Mouse (Mus musculus) spleen, adult 2 months (tissue): ENCODE results near the gene Ppp1r21. TPM values are rescaled to one million over a fixed set of nuclear protein-coding genes. Genes with fewer than 3 reads are reported as not detected.

Experiments used
- DNase-seq, 2 experiments: peaks; one replicate each; pipeline versions ENCODE4 v3.0.0 to v3.0.0-alpha.2; 2012 to 2021; ENCODE audit warnings: low spot score in 2 of 2, low read depth in 1 of 2
- H3K27ac ChIP-seq: fragments of 200-500 bp; 2 replicates; pipeline ENCODE4 v1.5.1; 2012; ENCODE audit warnings: low read length, inconsistent platforms; ENCODE audit not compliant: insufficient read depth
- H3K27me3 ChIP-seq: fragments of 200-500 bp; 2 replicates; pipeline ENCODE4 v1.6.1; 2012; ENCODE audit warnings: mild to moderate bottlenecking, moderate library complexity, low read length, inconsistent platforms; ENCODE audit not compliant: control insufficient read depth, insufficient read depth
- H3K36me3 ChIP-seq: fragments of 200-500 bp; 2 replicates; pipeline ENCODE4 v1.6.1; 2012; ENCODE audit warnings: mild to moderate bottlenecking, low read length, inconsistent platforms; ENCODE audit not compliant: control insufficient read depth, insufficient read depth
- H3K4me1 ChIP-seq: fragments of 200-500 bp; 2 replicates; pipeline ENCODE4 v1.6.1; 2011; ENCODE audit warnings: inconsistent platforms; ENCODE audit not compliant: control insufficient read depth, insufficient read depth, insufficient read length
- H3K4me3 ChIP-seq: fragments of 200-500 bp; 2 replicates; pipeline ENCODE4 v1.5.1; 2011; ENCODE audit warnings: mild to moderate bottlenecking, inconsistent platforms; ENCODE audit not compliant: insufficient read depth, insufficient read length; ENCODE audit errors: extremely low read depth
- CTCF ChIP-seq: fragments of 200-500 bp; IDR thresholded peaks from 2 replicates; pipeline ENCODE4 v1.5.1; 2011; ENCODE audit warnings: mild to moderate bottlenecking, inconsistent platforms; ENCODE audit not compliant: insufficient read depth, insufficient read length, insufficient replicate concordance; ENCODE audit errors: extremely low read depth
- POLR2A ChIP-seq: fragments of 200-500 bp; IDR thresholded peaks from 2 replicates; pipeline ENCODE4 v1.6.1; 2011; ENCODE audit warnings: low read depth, low read length, inconsistent platforms
- WGBS: fragments of 180-500 bp; shearing (Covaris S2); methylation state at CpG from one replicate; pipeline ENCODE4 v1.1.7; 2018; 5-methylcytosine and 5-hydroxymethylcytosine counted together
- polyA plus RNA-seq: library from polyadenylated mRNA; depleted of rRNA; stranded (reverse); fragments of >200 nt; gene quantifications from 2 replicates; pipeline ENCODE4 v1.2.3, GENCODE M21; 2012

The Ppp1r21 gene
- polyA plus RNA-seq, 1 experiment, result 28.5 TPM

DNA sequence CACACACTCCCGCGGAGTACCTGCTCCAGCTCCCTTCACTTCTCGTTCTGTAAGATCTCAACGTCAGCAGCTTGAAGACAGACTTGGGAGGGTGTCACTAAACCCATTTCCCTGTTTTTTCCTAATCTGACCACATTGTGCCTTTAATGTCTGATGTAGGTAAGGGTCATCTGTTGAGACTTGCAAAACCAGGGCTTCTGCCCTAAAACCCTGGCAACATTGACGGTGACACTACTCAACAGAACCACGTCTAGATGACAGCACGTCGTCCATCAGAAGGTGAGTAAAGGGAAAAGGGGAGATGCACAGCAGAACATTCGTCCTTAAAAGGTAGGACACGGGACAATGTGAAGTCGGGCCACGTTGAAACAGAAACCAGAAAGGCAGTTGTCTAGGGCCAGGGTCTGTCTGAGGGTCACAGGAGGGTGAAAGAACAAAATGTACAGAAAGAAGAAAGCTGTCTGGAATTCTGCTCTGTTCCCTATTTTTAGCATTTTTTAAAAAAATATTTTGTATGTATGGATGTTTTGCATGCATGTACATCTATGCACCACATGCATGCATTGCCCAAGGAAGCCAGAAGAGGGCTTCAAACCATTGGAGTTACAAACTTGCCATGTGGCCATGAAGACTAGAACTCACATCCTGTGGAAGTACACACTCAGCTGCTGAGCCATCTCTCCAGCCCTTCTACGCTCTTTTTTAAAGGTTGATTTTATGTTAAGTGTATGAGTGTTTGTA, 38.4 kb upstream of the Ppp1r21 start:
- Histone ChIP-seq H3K27ac (no peak overlapping the region), H3K27me3 (no peaks in the 10 kb centered on the region), H3K36me3 (peaks cover 6% of the 10 kb centered on the region), H3K4me3 (no peak overlapping the region), H3K4me1 (no peaks in the 10 kb centered on the region)
- no peak for DNase-seq
- WGBS, result 94% methylated on average over 13 of the region's 13 CpGs
- TF ChIP-seq POLR2A (no peak), CTCF (no peak)

DNA sequence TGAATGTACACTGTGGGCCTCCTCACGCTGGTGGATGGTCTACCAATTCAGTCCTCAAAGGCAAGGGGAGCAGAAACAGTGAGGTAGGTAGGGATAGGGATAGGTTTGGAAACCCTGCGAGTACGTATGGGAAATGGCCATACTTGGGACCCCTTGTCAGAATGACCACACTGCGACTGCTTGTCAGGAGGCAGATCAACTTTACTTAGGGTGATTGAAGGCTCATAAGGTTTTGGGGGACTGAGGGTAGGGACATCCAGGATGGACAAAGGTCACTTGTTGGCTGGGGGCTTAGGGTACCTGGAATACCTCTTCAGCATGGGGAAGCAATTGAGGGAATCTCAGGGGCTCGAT, 37.8 kb upstream of the Ppp1r21 start:
- 95% methylated on average over 5 of the region's 5 CpGs for WGBS
- H3K27ac ChIP-seq, result no peak overlapping the region
- H3K27me3 ChIP-seq, result no peaks in the 10 kb centered on the region
- DNase-seq, result no peak
- H3K4me3 ChIP-seq, result no peak overlapping the region
- H3K36me3 ChIP-seq, result peaks cover 4% of the 10 kb centered on the region
- no peaks in the 10 kb centered on the region for H3K4me1 ChIP-seq
- TF ChIP-seq CTCF (no peak), POLR2A (no peak)

DNA sequence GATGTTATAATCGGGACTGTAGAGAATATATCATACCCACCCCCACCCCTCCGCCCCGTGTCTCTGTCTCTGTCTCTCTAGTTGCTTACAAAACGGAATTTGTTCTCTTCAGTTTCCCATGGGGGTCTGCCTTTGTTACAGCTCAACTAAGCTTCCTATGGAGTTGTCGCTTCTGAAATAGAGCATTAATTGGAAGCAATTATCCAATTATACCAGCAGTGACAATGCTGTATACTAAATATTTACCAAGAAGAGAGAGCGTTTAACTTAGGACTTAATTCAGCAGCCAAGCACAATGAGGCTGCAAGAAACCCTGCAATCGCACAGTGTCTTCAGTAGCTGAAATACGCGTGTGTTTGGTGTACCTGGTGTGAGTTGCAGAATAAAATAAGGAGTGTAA, 36.4 kb upstream of the Ppp1r21 start:
- Histone ChIP-seq H3K27me3 (no peaks in the 10 kb centered on the region), H3K4me3 (no peak overlapping the region), H3K27ac (no peak overlapping the region), H3K36me3 (peaks cover 4% of the 10 kb centered on the region), H3K4me1 (no peaks in the 10 kb centered on the region)
- 95% methylated on average over 9 of the region's 9 CpGs for WGBS
- DNase-seq, result no peak
- TF ChIP-seq POLR2A, result no peak
- TF ChIP-seq CTCF, result no peak

- WGBS, result 95% methylated on average over 14 of the region's 14 CpGs
- H3K27ac ChIP-seq, result no peak overlapping the region
These were observed 35.7 kb upstream of the Ppp1r21 start for GRCm38 (mm10) chr17:88494121-88494771.

DNA sequence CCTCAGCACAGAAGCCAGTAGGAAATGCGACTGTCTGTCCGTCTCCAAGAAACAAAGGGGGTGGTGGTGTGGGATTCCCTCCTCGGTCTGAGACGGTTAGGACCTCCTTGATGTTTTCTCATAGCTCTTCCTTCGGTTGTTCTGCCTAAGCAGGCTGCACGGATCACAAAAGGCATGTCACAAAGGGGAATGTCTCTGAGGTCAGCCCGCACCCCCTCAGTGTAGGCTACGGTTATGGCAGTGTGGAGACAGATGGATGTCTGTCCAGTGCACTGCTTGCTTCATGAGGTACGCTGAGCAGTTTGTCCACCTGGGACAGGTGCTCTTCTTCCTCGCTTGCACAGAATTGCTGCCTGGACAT, 35.2 kb upstream of the Ppp1r21 start:
- WGBS, result 93% methylated on average over 10 of the region's 10 CpGs
- TF ChIP-seq CTCF (no peak), POLR2A (no peak)
- Histone ChIP-seq H3K27me3 (no peaks in the 10 kb centered on the region), H3K36me3 (peaks cover 4% of the 10 kb centered on the region), H3K4me3 (no peak overlapping the region), H3K4me1 (no peaks in the 10 kb centered on the region), H3K27ac (no peak overlapping the region)
- no peak for DNase-seq

More at GRCm38 (mm10) chr17:88494121-88494771, 35.7 kb upstream of the Ppp1r21 start:
- Histone ChIP-seq H3K36me3 (peaks cover 4% of the 10 kb centered on the region), H3K27me3 (no peaks in the 10 kb centered on the region), H3K4me3 (no peak overlapping the region), H3K4me1 (no peaks in the 10 kb centered on the region)
- DNase-seq, result no peak
- no peak for TF ChIP-seq POLR2A
- TF ChIP-seq CTCF, result no peak

DNA sequence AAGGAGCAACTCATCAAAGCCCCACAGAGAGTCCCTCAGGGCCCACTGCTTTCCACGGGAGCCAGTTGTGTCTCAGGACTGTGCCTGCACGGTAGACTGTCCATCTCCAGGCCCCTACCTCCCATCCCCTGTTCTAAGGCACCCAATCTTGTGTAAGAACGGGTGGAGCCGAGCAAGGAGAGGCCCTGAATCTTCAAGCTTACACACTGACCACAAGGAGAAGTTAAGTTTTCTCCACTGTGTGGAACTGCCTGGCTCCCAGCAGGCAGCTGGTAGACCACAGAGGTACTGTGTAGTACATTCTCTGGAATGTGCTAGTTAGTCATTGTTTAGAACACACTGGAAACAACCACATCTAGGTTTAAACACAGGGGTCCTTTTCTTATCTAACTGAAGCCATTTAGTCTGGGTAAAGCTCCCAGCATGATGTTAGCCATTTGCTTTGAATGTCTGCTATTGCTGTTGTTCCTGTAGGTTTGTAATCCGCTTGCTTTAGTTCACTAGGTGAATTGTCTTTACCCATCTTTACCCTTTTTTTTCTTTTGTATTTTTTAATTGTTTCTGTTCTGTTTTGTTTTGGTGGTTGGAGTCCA, 31.7 kb upstream of the Ppp1r21 start:
- WGBS, result 80% methylated on average over 5 of the region's 5 CpGs
- TF ChIP-seq CTCF (no peak), POLR2A (no peak)
- Histone ChIP-seq H3K4me1 (no peaks in the 10 kb centered on the region), H3K27me3 (no peaks in the 10 kb centered on the region), H3K4me3 (no peak overlapping the region), H3K27ac (no peak overlapping the region), H3K36me3 (peaks cover 2% of the 10 kb centered on the region)
- DNase-seq, result no peak

- Histone ChIP-seq H3K27me3 (no peaks in the 10 kb centered on the region), H3K4me1 (peaks cover 4% of the 10 kb centered on the region; the same call in 1 of the 2 replicates), H3K36me3 (no peaks in the 10 kb centered on the region), H3K4me3 (no peak overlapping the region), H3K27ac (no peak overlapping the region)
- TF ChIP-seq POLR2A (no peak), CTCF (no peak)
- DNase-seq, result no peak
- WGBS, result 91% methylated on average over 13 of the region's 13 CpGs
These were observed 25.9 kb upstream of the Ppp1r21 start for GRCm38 (mm10) chr17:88504056-88504455.
